Mouse (Mus musculus) liver (tissue): ENCODE data around the gene Cct5.

ENCODE experiments used
- DNase-seq: peaks from one replicate; pipeline ENCODE4 v3.0.0-alpha.2; 2020; ENCODE audit warnings: mixed read lengths

The Cct5 gene

GRCm38 (mm10) chr15:31601646-31602374 is at the start of gene Cct5, which contains the start of gene Fam173b:
Cct5 (minus strand) TSS chr15:31601804.
Fam173b (plus strand) TSS chr15:31601852.
- DNase-seq, result peak; percentile 99

- no peak for DNase-seq
Observed at GRCm38 (mm10) chr15:31650821-31651220, 49.2 kb upstream of the Cct5 start.

- no peak for DNase-seq
Observed at GRCm38 (mm10) chr15:31649691-31650090, 48.1 kb upstream of the Cct5 start.

- no peak for DNase-seq
Observed at GRCm38 (mm10) chr15:31647851-31648569, 46.4 kb upstream of the Cct5 start.

GRCm38 (mm10) chr15:31647225-31647624 is 45.6 kb upstream of the Cct5 start:
- DNase-seq, result no peak

- no peak for DNase-seq
Observed at GRCm38 (mm10) chr15:31636091-31636595, 34.5 kb upstream of the Cct5 start.

GRCm38 (mm10) chr15:31634582-31634981 is 33.0 kb upstream of the Cct5 start:
- no peak for DNase-seq

- no peak for DNase-seq
Observed at GRCm38 (mm10) chr15:31632478-31632877, 30.9 kb upstream of the Cct5 start.

GRCm38 (mm10) chr15:31631396-31631858 is 29.8 kb upstream of the Cct5 start:
- no peak for DNase-seq

GRCm38 (mm10) chr15:31629556-31629955 is 28.0 kb upstream of the Cct5 start:
- no peak for DNase-seq

GRCm38 (mm10) chr15:31628180-31628579 is 26.6 kb upstream of the Cct5 start:
- no peak for DNase-seq

GRCm38 (mm10) chr15:31627277-31628154 is 25.9 kb upstream of the Cct5 start:
- peak; percentile 10 for DNase-seq

- no peak for DNase-seq
Observed at GRCm38 (mm10) chr15:31619521-31619920, 17.9 kb upstream of the Cct5 start.

GRCm38 (mm10) chr15:31617261-31617660 is 15.7 kb upstream of the Cct5 start:
- no peak for DNase-seq

- no peak for DNase-seq
Observed at GRCm38 (mm10) chr15:31614666-31615065, 13.1 kb upstream of the Cct5 start.

GRCm38 (mm10) chr15:31613826-31614453 is 12.3 kb upstream of the Cct5 start:
- no peak for DNase-seq

- DNase-seq, result no peak
Observed at GRCm38 (mm10) chr15:31611976-31612375, 10.4 kb upstream of the Cct5 start.

GRCm38 (mm10) chr15:31611027-31611426 is 9.4 kb upstream of the Cct5 start:
- DNase-seq, result peak; percentile 20

GRCm38 (mm10) chr15:31606821-31607220 is 5.2 kb upstream of the Cct5 start:
- DNase-seq, result peak; percentile 21

GRCm38 (mm10) chr15:31603113-31603512 is 1.5 kb upstream of the Cct5 start:
- DNase-seq, result no peak

- DNase-seq, result peak; percentile 79
Observed at GRCm38 (mm10) chr15:31602426-31602825, 822 bp upstream of the Cct5 start.

GRCm38 (mm10) chr15:31601279-31601645 is 342 bp downstream of the Cct5 start:
- no peak for DNase-seq
